Mouse (Mus musculus) c-Kit-positive CD71-positive TER-119-negative erythroid progenitor cells, embryonic 14.5 days (primary cell): ENCODE data around the gene Scaper.

ENCODE experiments used
- DNase-seq: peaks from one replicate; pipeline ENCODE4 v3.0.0-alpha.2; 2013; ENCODE audit warnings: low read depth

Gene Scaper

DNA sequence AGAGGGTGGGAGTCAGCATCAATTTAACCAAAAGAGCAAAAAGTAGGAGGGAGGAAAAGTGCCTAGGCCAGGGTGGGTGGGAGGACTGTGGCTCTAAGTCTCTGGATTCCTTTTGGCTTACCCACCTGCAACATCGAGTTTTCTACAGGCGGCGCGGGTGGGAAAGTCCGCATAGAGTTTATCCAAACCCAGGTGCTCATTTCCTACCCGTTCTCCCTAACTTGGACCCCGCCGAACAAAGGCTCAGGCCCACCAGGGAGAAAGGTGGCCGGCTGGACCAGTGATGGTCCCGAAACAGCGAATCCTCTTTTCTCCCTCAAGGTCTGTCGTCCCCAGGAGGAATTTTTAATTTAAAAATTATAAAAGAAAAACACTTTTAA lies 397.5 kb downstream of the Scaper start:
- no peak for DNase-seq

DNA sequence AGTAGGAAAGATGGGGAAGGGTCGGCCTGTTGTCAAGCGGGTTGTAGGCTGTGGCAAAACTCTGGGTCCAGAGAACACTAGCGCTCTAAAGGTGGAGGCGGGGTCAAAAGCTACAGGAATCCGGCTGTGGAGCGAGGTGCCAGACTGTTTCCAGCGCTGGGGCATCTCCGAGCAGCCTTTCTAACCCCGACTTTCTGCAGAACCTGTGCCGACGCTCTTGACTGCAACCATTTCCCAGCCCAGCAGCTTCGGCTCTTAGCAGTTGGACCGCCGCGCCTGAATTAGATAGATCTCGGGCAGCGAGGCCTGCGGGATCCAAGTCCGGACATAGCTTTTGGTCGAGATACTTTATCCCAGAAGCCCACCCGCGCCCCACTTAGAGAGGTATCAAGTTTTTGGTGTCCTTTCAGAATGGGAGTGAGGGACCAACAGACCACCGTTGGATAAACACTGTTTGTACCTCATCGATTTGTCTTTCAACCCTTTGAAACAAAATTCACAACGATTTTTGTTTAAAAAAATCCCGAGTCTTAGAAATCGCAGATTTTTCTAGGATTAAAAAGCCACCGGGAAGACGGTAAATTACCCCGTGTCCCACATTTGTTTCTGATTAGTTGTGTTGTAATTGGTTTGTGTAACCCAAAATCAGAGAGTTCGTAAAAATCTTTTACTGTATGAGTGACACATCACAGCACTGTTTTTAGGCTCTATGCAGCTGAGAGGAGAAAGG lies 398.1 kb downstream of the Scaper start:
- no peak for DNase-seq

DNA sequence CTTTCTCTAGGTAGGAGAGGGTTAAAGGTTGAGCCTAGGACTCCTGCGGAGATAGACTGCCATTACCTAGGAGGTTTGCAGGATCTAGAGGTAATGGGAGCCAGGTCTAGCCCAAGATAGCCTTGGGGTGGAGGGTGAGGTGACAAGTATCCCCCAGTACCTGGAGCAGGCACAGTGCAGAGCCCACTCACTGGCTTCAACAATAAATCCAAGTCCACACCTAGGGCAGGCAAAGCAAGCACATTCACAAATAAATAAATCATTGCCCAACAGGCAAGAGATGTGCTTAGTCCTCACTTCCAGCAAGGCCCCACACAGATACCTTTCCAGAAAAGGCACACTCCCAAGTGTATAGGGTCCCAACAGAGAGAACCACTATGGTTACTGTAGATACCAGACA lies 398.9 kb downstream of the Scaper start:
- no peak for DNase-seq

- no peak for DNase-seq
These were observed 399.5 kb downstream of the Scaper start, which contains the start of gene Isl2 for GRCm38 (mm10) chr9:55538377-55538776. Gene Isl2, plus strand, starts transcription at chr9:55538672.

DNA sequence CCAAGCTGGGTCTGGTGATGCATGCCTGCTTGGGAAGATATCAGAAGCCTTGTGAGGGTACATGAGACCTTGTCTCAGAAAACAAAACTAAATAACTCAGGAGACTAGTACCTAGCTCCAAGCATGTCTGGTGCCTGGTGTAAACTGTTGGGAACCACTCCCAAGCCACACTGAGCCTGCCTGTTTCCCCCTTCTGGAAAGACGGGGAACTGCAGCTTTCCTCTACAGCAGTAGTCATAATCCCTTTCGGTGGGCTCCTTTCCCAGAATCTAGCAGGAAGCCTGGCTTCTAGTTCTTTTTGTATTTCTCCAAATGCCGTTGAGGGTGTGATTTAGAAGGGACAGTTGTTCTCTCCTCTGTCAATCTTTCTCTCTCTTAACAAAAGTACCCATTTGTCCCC lies 402.0 kb downstream of the Scaper start:
- no peak for DNase-seq

DNA sequence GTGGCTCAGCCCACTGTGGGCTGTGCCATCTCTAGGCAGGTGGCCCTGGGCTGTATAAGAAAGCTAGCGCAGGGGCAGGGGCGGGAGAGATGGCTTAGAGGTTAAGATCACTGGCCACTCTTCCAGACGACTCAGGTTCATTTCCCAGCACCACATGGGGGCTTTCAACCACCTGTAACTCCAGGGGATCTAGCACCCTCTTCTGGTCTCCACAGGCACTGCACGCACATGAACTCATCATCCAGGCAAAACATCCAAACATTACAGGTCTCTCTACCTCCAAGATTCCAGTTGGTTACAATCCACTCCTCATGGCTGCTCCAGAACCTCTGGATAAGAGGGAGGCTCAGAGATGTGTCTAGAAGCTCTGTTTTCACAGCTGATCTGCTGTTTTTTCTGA lies 412.2 kb downstream of the Scaper start:
- DNase-seq = no peak

DNA sequence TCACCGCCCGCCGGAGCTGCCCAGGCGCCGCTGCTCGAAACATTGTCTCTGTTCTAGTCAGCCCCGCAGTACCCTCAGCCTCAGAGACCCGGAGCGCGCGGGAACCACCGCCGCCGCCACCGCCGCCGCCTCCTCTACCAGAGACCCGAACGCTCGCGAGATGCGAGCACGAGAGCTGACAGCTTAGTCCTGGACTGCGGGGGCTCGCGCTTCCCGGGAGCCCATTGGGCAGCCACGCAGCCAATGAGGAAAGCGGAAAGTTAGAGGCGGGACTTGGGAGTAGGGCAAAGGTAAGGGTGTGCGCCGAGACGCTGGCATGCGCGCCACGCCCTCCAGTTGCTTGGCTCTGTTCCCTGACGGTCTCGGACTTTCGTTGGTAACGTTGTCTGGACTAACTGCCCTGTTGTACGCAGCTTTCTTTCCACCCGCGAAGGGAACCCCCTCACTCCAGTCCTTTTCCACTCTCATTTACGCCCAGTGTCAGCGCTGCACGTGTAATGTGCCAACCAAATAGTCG lies 425.8 kb downstream of the Scaper start, which contains the start of gene Etfa:
TSS of gene Etfa (minus strand) at position 217 of the 517 bp plus-strand sequence.
- DNase-seq = peak; percentile 97

- DNase-seq = peak; percentile 40
These were observed 426.4 kb downstream of the Scaper start for GRCm38 (mm10) chr9:55511521-55511993.

DNA sequence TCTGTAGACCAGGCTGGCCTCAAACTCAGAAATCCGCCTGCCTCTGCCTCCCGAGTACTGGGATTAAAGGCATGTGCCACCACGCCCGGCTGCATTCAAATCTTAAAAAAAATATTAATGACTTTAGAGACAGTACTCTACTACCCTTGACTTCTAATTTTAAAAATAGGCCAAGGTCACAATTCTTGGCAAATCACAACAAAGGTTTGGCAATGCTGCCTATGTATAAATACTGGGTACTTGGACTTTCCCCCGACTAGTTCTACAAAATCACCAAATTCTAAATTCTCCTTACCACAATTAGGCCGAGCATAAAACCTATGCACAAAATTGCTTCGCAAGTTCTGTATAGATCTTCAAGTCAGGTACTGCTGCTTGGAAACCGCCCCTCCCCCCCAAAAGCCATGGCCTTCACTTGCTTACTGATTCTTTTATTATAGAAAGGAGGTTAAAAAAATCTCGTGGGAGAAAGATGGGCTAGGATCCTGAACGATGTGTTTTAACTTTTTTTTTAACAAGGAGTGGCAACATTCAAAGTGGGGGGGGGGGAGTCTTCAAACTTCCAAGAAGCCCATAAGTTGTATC lies 427.2 kb downstream of the Scaper start:
- no peak for DNase-seq

- DNase-seq = no peak
These were observed 428.2 kb downstream of the Scaper start for GRCm38 (mm10) chr9:55509731-55510130.

- no peak for DNase-seq
These were observed 429.2 kb downstream of the Scaper start for GRCm38 (mm10) chr9:55508701-55509100.

DNA sequence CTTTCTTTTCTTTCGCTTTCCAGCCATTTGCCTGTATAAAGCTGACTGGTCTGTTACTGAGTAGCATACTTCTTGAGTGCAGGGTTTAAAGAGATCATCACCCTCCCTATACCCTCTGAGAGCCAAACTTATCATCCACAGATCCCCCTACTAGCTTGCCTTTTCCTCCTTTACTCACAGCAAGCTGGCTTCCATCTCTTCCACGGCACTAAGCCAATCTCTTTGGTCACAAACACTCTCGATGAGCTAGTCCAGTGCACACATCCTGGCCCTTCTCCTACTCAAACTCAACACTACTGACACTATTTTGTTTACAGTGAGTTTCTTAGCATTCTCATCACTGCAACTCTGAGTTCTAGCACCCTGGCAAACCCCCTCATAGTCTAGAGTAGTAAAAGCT lies 430.0 kb downstream of the Scaper start:
- DNase-seq = no peak
